Mouse (Mus musculus): Measurements from ENCODE around the gene Adipor2. TPM values are rescaled to one million over a fixed set of nuclear protein-coding genes. Genes with fewer than 3 reads are reported as not detected.

The Adipor2 gene
- polyA plus RNA-seq, 1 experiment from 2014 or later, result 29.0 TPM

DNA sequence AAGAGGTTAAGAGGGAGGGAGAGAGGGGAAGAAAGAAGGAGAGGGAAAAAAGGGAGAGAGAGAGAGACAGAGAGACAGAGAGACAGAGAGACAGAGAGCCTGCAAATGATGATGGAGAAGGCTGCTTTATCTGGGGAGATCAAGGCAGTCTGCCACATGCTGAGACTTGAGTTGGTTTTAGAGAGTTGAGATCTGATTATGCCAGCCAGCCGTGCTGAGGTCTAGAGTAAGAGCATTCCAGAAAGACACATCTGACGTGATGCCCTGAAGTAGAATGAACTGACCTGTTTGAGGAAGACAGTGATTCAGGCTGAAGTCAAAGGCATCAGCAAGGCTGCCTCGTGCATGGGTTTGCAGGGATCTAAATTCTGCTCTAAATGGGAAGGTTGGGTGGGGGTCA lies 83.7 kb downstream of the Adipor2 start:
- Histone ChIP-seq H3K4me3 (ENCODE audit: low read depth, low read length) (no peak overlapping the region), H3K9ac (no peak overlapping the region), H3K27ac (ENCODE audit: low read depth) (no peak overlapping the region), H3K4me2 (no peak overlapping the region), H3K36me3 (ENCODE audit: insufficient read depth) (no peaks in the 10 kb centered on the region), H3K27me3 (ENCODE audit: insufficient read depth, low read length) (peaks cover 27% of the 10 kb centered on the region), H3K9me3 (ENCODE audit: low read depth, low read length) (no peaks in the 10 kb centered on the region), H3K4me1 (ENCODE audit: insufficient read depth) (peaks cover 4% of the 10 kb centered on the region; the same call in 1 of the 2 replicates)
- ATAC-seq (ENCODE audit: insufficient read depth) (no peak), DNase-seq (no peak)
- TF ChIP-seq CTCF (IDR thresholded peaks at IDR 0.05; ENCODE audit: low read depth), result no peak
- WGBS, result 16% methylated on average over 3 of the region's 3 CpGs

- no peak for TF ChIP-seq CTCF (IDR thresholded peaks at IDR 0.05; ENCODE audit: low read depth)
- WGBS, result under 1% methylated on average over 3 of the region's 3 CpGs
- Histone ChIP-seq H3K36me3 (ENCODE audit: insufficient read depth) (no peaks in the 10 kb centered on the region), H3K4me3 (ENCODE audit: low read depth, low read length) (no peak overlapping the region), H3K4me1 (ENCODE audit: insufficient read depth) (peaks cover 4% of the 10 kb centered on the region; the same call in 1 of the 2 replicates), H3K9me3 (ENCODE audit: low read depth, low read length) (no peaks in the 10 kb centered on the region), H3K9ac (no peak overlapping the region), H3K27me3 (ENCODE audit: insufficient read depth, low read length) (peaks cover 29% of the 10 kb centered on the region), H3K27ac (ENCODE audit: low read depth) (no peak overlapping the region), H3K4me2 (no peak overlapping the region)
- peak; percentile 61 for DNase-seq
- peak; percentile 39; the same call in 1 of the 2 replicates for ATAC-seq (ENCODE audit: insufficient read depth)
These were observed 84.3 kb downstream of the Adipor2 start for GRCm38 (mm10) chr6:119333202-119333601.

DNA sequence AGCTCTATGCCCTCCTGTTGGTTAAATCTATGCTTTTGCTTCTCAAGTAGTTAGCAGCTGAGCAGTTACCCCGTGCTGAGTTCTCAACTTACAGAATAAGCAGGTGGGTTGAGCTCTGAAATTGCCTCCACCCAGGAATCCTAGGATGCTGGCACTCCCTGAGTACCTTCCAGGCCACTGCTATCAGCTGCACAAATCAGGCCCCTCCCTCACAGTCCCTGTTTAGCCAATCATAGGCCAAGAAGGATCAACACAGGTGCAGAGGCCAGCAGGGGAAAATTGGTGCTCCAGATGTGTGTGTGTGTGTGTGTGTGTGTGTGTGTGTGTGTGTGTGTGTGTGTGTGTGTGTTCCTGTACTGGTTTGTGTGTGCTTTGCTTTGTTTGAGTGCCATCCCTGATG lies 85.4 kb downstream of the Adipor2 start:
- Histone ChIP-seq H3K9me3 (ENCODE audit: low read depth, low read length) (no peaks in the 10 kb centered on the region), H3K4me3 (ENCODE audit: low read depth, low read length) (no peak overlapping the region), H3K27ac (ENCODE audit: low read depth) (no peak overlapping the region), H3K4me2 (no peak overlapping the region), H3K9ac (no peak overlapping the region), H3K36me3 (ENCODE audit: insufficient read depth) (no peaks in the 10 kb centered on the region), H3K27me3 (ENCODE audit: insufficient read depth, low read length) (peaks cover 36% of the 10 kb centered on the region), H3K4me1 (ENCODE audit: insufficient read depth) (peaks cover 4% of the 10 kb centered on the region; the same call in 1 of the 2 replicates)
- ATAC-seq (ENCODE audit: insufficient read depth) (no peak), DNase-seq (peak; percentile 26)
- TF ChIP-seq CTCF (IDR thresholded peaks at IDR 0.05; ENCODE audit: low read depth), result no peak
- WGBS, result 10% methylated on average over 1 of the region's 1 CpGs

DNA sequence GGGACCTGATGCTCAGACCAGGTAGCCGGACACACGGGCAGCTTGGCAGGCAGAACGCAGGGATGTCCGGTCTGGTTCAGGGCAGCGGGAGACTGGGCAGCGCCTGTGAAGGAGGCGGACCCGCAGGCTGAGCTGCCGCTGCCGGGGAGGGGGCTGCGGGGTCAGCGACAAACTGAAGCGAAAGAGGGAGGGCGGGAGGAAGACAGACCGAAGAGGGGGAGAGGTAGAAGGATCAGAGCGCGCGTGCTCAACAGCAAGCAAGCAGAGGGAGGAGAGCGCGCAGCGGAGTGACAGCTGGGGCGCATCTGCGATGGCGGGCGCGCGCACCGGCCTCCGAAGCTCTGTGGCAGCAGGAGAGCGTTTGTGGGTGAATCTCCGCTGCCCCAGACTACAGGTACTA lies 87.0 kb downstream of the Adipor2 start, which contains the start of gene Lrtm2:
Gene Lrtm2, minus strand, starts transcription at position 261 of the 400 bp plus-strand sequence.
- ATAC-seq (ENCODE audit: insufficient read depth) (no peak), DNase-seq (peak; percentile 35)
- H3K9ac ChIP-seq, result no peak within 1 kb of the TSS
- no peaks in the 10 kb centered on the region for H3K36me3 ChIP-seq (ENCODE audit: insufficient read depth)
- under 1% methylated on average over 31 of the region's 31 CpGs for WGBS
- no peaks in the 10 kb centered on the region for H3K9me3 ChIP-seq (ENCODE audit: low read depth, low read length)
- no peak for TF ChIP-seq CTCF (IDR thresholded peaks at IDR 0.05; ENCODE audit: low read depth)
- peaks cover 36% of the 10 kb centered on the region for H3K27me3 ChIP-seq (ENCODE audit: insufficient read depth, low read length)
- peak within 1 kb of the TSS; percentile 56 for H3K4me2 ChIP-seq
- H3K4me1 ChIP-seq (ENCODE audit: insufficient read depth), result peaks cover 4% of the 10 kb centered on the region; the same call in 1 of the 2 replicates
- H3K4me3 ChIP-seq (ENCODE audit: low read depth, low read length), result peak within 1 kb of the TSS; percentile 29
- H3K27ac ChIP-seq (ENCODE audit: low read depth), result no peak within 1 kb of the TSS

DNA sequence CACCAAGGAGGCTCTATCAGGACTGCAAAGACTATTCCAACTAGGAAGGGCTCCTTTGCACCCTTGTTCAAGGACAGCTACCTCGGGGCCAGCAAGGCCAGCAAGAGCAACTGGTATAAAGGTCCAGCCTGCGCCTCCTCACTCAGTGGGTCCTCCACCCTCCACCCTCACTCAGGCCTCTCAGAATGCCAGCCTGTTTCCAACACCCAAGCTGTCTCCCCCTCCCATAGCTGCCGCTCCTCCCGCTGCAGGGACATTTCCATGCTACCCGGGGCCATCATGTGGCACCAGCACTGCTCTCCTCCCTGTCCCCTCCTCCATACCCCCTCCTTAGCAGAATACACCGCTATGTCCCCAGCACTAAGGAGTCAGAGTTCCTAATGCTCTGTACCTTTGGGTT lies 87.6 kb downstream of the Adipor2 start:
- no peak overlapping the region for H3K27ac ChIP-seq (ENCODE audit: low read depth)
- H3K4me3 ChIP-seq (ENCODE audit: low read depth, low read length), result peak overlapping the region; percentile 29; the same call in 1 of the 2 replicates
- H3K4me1 ChIP-seq (ENCODE audit: insufficient read depth), result peaks cover 4% of the 10 kb centered on the region; the same call in 1 of the 2 replicates
- H3K9ac ChIP-seq, result no peak overlapping the region
- no peak for TF ChIP-seq CTCF (IDR thresholded peaks at IDR 0.05; ENCODE audit: low read depth)
- H3K27me3 ChIP-seq (ENCODE audit: insufficient read depth, low read length), result peaks cover 36% of the 10 kb centered on the region
- H3K9me3 ChIP-seq (ENCODE audit: low read depth, low read length), result no peaks in the 10 kb centered on the region
- H3K4me2 ChIP-seq, result peak overlapping the region; percentile 56
- DNase-seq (no peak), ATAC-seq (ENCODE audit: insufficient read depth) (no peak)
- H3K36me3 ChIP-seq (ENCODE audit: insufficient read depth), result no peaks in the 10 kb centered on the region
- 13% methylated on average over 6 of the region's 6 CpGs for WGBS

DNA sequence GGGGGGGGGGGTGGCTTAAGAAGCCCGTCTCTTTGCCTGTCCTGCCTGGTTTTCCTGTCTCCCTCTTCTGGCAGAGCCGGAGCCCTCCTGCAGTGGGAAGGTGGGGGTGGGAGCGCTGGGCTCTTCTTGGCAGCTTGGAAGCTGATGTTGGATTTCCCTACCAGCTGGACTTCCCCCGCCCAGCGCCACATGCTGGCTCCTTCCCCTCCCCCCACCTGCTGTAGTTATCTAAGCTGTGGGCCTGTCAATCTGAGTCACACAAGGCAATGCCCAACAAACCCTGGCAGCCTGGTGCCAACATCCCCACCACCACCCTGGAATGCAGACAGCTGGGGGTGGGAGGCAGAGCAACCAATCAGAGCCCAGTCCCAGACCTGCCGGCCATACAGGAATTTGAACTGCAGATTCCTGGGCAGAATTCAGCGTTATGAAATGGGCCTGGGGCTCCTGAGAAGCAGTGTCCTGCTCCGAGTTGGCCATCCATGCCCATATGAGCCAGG lies 88.2 kb downstream of the Adipor2 start:
- H3K9me3 ChIP-seq (ENCODE audit: low read depth, low read length), result no peaks in the 10 kb centered on the region
- peak; percentile 35 for DNase-seq
- H3K27me3 ChIP-seq (ENCODE audit: insufficient read depth, low read length), result peaks cover 36% of the 10 kb centered on the region
- H3K4me2 ChIP-seq, result 0 out of 2 replicates have a peak overlapping the region, but pooled peaks have one; percentile 10
- no peak overlapping the region for H3K27ac ChIP-seq (ENCODE audit: low read depth)
- 0 out of 2 replicates have a peak, but pooled peaks have one; percentile 7 for TF ChIP-seq CTCF (IDR thresholded peaks at IDR 0.05; ENCODE audit: low read depth)
- peak; percentile 66 for ATAC-seq (ENCODE audit: insufficient read depth)
- peaks cover 4% of the 10 kb centered on the region; the same call in 1 of the 2 replicates for H3K4me1 ChIP-seq (ENCODE audit: insufficient read depth)
- H3K9ac ChIP-seq, result no peak overlapping the region
- WGBS, result under 1% methylated on average over 8 of the region's 8 CpGs
- H3K4me3 ChIP-seq (ENCODE audit: low read depth, low read length), result no peak overlapping the region
- H3K36me3 ChIP-seq (ENCODE audit: insufficient read depth), result no peaks in the 10 kb centered on the region

- no peaks in the 10 kb centered on the region for H3K9me3 ChIP-seq (ENCODE audit: low read depth, low read length)
- H3K36me3 ChIP-seq (ENCODE audit: insufficient read depth), result no peaks in the 10 kb centered on the region
- H3K4me3 ChIP-seq (ENCODE audit: low read depth, low read length), result no peak overlapping the region
- no peak overlapping the region for H3K9ac ChIP-seq
- H3K4me2 ChIP-seq, result 0 out of 2 replicates have a peak overlapping the region, but pooled peaks have one; percentile 10
- no peak overlapping the region for H3K27ac ChIP-seq (ENCODE audit: low read depth)
- ATAC-seq (ENCODE audit: insufficient read depth), result 0 out of 2 replicates have a peak, but pooled peaks have one; percentile 16
- no peak for TF ChIP-seq CTCF (IDR thresholded peaks at IDR 0.05; ENCODE audit: low read depth)
- WGBS, result 5% methylated on average over 11 of the region's 11 CpGs
- peaks cover 4% of the 10 kb centered on the region; the same call in 1 of the 2 replicates for H3K4me1 ChIP-seq (ENCODE audit: insufficient read depth)
- peak; percentile 32 for DNase-seq
- peaks cover 36% of the 10 kb centered on the region for H3K27me3 ChIP-seq (ENCODE audit: insufficient read depth, low read length)
These were observed 88.9 kb downstream of the Adipor2 start for GRCm38 (mm10) chr6:119328521-119329115.
